Mouse (Mus musculus) Patski (cell line): ENCODE measurements around the gene Eln. TPM values are rescaled to one million over a fixed set of nuclear protein-coding genes. Genes with fewer than 3 reads are reported as not detected.
A peak's percentile ranks its signal among the peaks of the same experiment; 100 is the strongest.

Experiments used
- ATAC-seq: fragments of 100-300 bp; one replicate; pipeline ENCODE4 v1.8.0; 2021
- CTCF ChIA-PET: fragments of 350-600 bp; sonication (Branson Sonifier 250); formaldehyde crosslinking; loops from one replicate; lab custom pipeline; 2022; ENCODE audit warnings: inconsistent platforms; lab: Charles Lee
- POLR2A ChIA-PET: fragments of 350-600 bp; sonication (Branson Sonifier 250); formaldehyde crosslinking; loops from one replicate; lab custom pipeline; 2022; ENCODE audit warnings: antibody characterized with exemption, inconsistent platforms; lab: Charles Lee
- DNase-seq: peaks from one replicate; pipeline ENCODE4 v3.0.0-alpha.2; 2011; ENCODE audit warnings: low read depth, low spot score
- H3K27me3 ChIP-seq: fragments of 371-371 bp; one replicate; pipeline ENCODE4 v1.5.1; 2021
- CTCF ChIP-seq: fragments of 100-300 bp; IDR thresholded peaks from one replicate; pipeline ENCODE4 v1.5.1; 2021
- in situ Hi-C: fragments of 300-500 bp; cut with MboI; formaldehyde crosslinking; loops from 3 replicates; pipeline ENCODE4 v1.11.1; 2018; ENCODE audit warnings: low pct_unique_long_range_greater_than_20kb, mixed read lengths
- polyA plus RNA-seq: library from polyadenylated mRNA; unstranded; gene quantifications from one replicate; pipeline ENCODE4 v1.2.3, GENCODE M21; 2021

The Eln gene
- polyA plus RNA-seq, 1 experiment from 2014 or later = not detected

- no peak for TF ChIP-seq CTCF
- CTCF ChIA-PET = interaction anchor here (0.8 to 1.0 kb wide), 2 partner anchors 37 to 66 kb away, joined by 3 read pairs; no protein-coding TSS in a partner anchor
- POLR2A ChIA-PET = no interaction called here
- ATAC-seq (peak; percentile 7), DNase-seq (no peak)
- H3K27me3 ChIP-seq = no peaks in the 10 kb centered on the region
- in situ Hi-C loops = no loop called here
These were observed 58.9 kb downstream of the Eln start, which contains the start of gene Limk1 for GRCm38 (mm10) chr5:134688086-134688717. TSS of gene Limk1 (minus strand) at chr5:134688598.

- CTCF ChIA-PET = no interaction called here
- TF ChIP-seq CTCF = no peak
- ATAC-seq = no peak
These were observed 59.9 kb downstream of the Eln start for GRCm38 (mm10) chr5:134687187-134687586.

GRCm38 (mm10) chr5:134686541-134686940 lies 60.6 kb downstream of the Eln start:
- POLR2A ChIA-PET = no interaction called here
- CTCF ChIA-PET = no interaction called here
- H3K27me3 ChIP-seq = no peaks in the 10 kb centered on the region
- DNase-seq = no peak
- in situ Hi-C loops = no loop called here
- TF ChIP-seq CTCF = no peak
- ATAC-seq = no peak

More at GRCm38 (mm10) chr5:134687187-134687586, 59.9 kb downstream of the Eln start:
- DNase-seq = no peak
- in situ Hi-C loops = no loop called here
- POLR2A ChIA-PET = no interaction called here
- no peaks in the 10 kb centered on the region for H3K27me3 ChIP-seq

- ATAC-seq (no peak), DNase-seq (no peak)
- TF ChIP-seq CTCF = no peak
- ChIA-PET POLR2A (no interaction called here), CTCF (interaction anchor here (0.9 kb wide), 1 partner anchor 19 kb away, joined by 3 read pairs; no protein-coding TSS in a partner anchor)
- H3K27me3 ChIP-seq = no peaks in the 10 kb centered on the region
- in situ Hi-C loops = no loop called here
These were observed 62.7 kb downstream of the Eln start for GRCm38 (mm10) chr5:134684398-134684797.

GRCm38 (mm10) chr5:134683813-134684212 lies 63.3 kb downstream of the Eln start:
- H3K27me3 ChIP-seq = no peaks in the 10 kb centered on the region
- in situ Hi-C loops = no loop called here
- ChIA-PET CTCF (interaction anchor here (0.9 kb wide), 1 partner anchor 20 kb away, joined by 3 read pairs; no protein-coding TSS in a partner anchor), POLR2A (no interaction called here)
- TF ChIP-seq CTCF = no peak
- DNase-seq (no peak), ATAC-seq (no peak)

GRCm38 (mm10) chr5:134680238-134680637 lies 66.9 kb downstream of the Eln start:
- in situ Hi-C loops = no loop called here
- no peaks in the 10 kb centered on the region for H3K27me3 ChIP-seq
- DNase-seq (no peak), ATAC-seq (no peak)
- POLR2A ChIA-PET = no interaction called here
- CTCF ChIA-PET = no interaction called here
- no peak for TF ChIP-seq CTCF

- POLR2A ChIA-PET = no interaction called here
- H3K27me3 ChIP-seq = no peaks in the 10 kb centered on the region
- TF ChIP-seq CTCF = no peak
- ATAC-seq (no peak), DNase-seq (no peak)
- CTCF ChIA-PET = no interaction called here
- in situ Hi-C loops = no loop called here
These were observed 68.1 kb downstream of the Eln start for GRCm38 (mm10) chr5:134678827-134679546.

- H3K27me3 ChIP-seq = no peaks in the 10 kb centered on the region
- in situ Hi-C loops = no loop called here
- no peak for TF ChIP-seq CTCF
- DNase-seq (no peak), ATAC-seq (no peak)
- ChIA-PET POLR2A (no interaction called here), CTCF (no interaction called here)
These were observed 69.1 kb downstream of the Eln start for GRCm38 (mm10) chr5:134678031-134678430.

GRCm38 (mm10) chr5:134677491-134677890 lies 69.6 kb downstream of the Eln start:
- ChIA-PET POLR2A (no interaction called here), CTCF (no interaction called here)
- DNase-seq (no peak), ATAC-seq (no peak)
- no peak for TF ChIP-seq CTCF
- in situ Hi-C loops = no loop called here
- H3K27me3 ChIP-seq = no peaks in the 10 kb centered on the region

GRCm38 (mm10) chr5:134675956-134676759 lies 71.0 kb downstream of the Eln start:
- no peaks in the 10 kb centered on the region for H3K27me3 ChIP-seq
- DNase-seq = peak; percentile 24
- in situ Hi-C loops = no loop called here
- peak; percentile 55 for ATAC-seq
- TF ChIP-seq CTCF = no peak
- CTCF ChIA-PET = interaction anchor here (1.3 kb wide), 1 partner anchor 182 kb away, joined by 4 read pairs; no protein-coding TSS in a partner anchor
- POLR2A ChIA-PET = interaction anchor here (0.9 kb wide), 1 partner anchor 13 kb away, joined by 3 read pairs; no protein-coding TSS in a partner anchor
